Mouse (Mus musculus) heart, adult 18-20 months (tissue): ENCODE measurements around the gene Krt15. TPM values are rescaled to one million over a fixed set of nuclear protein-coding genes. Genes with fewer than 3 reads are reported as not detected.

ENCODE experiments used
- DNase-seq, 2 experiments: peaks; one replicate each; pipeline ENCODE4 v3.0.0; 2021 to 2022; ENCODE audit warnings: mixed read lengths in 1 of 2
- total RNA-seq, 2 experiments: library from RNA; stranded (reverse); gene quantifications; 2 replicates each; pipeline ENCODE4 v1.2.3; 2021

Gene Krt15
- total RNA-seq, 2 experiments from 2014 or later = 1.4 TPM; not detected in 1

DNA sequence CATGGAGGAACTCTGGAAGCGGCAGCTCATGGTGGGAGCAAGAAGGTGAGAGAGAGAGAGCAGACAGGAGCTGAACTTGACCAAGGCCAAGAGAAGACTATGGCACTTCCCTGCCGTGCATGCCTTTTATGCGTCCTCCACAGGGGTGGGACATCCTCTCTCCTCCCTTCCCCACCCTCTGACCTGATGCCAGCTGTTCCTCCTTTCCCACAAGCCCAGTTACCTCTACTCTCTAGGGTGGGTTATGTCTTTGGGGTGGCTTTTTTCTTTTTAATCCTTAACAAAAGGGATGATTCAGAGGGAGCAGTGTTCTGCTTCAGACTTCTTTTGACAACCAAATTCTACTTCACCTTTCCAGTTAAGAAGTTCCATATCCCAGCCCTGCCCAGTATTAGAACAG, 14.3 kb downstream of the Krt15 start, which contains the start of gene Krt13:
Gene Krt13, minus strand, starts transcription at position 101 of the 400 bp plus-strand sequence.
- DNase-seq = no peak

DNA sequence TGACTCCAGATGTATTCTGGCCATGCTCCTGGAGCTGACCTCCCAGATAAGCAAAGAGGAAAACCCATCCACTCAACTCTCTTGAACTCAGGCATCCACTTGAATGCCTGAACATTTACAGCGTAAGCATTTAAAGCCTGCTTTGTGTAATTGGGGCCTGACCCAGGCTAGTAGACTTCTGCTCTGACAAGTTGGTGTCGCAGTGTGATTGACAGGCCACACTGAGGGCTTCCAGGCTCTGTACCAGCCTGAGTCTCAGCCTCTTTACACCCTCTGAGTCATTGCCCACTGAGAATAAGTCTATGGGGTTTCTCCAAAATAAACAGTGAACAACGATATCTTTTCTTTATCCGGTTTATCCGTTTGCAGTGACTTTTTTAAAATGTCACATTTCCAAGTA, 15.4 kb downstream of the Krt15 start:
- no peak for DNase-seq

DNA sequence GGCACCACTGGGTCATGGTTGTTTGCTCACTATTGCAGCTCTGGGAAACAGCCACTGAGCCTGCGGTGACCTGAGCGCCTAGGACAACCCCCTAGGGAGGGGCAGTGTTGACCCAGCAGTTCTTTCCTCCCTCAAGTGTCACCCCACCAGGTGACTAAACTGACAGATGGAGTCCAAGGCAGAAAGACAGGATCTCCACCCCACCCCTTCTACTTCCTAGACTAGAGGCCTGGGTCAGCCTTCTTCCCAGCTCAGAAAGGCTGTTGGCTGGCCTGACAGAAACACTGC, 22.0 kb downstream of the Krt15 start:
- no peak for DNase-seq

- DNase-seq = no peak
These were observed 22.6 kb downstream of the Krt15 start for GRCm38 (mm10) chr11:100112935-100113741.

- no peak for DNase-seq
These were observed 30.1 kb downstream of the Krt15 start, which contains the start of gene Krt36 for GRCm38 (mm10) chr11:100105576-100106122. Krt36 (minus strand) TSS chr11:100105626.

DNA sequence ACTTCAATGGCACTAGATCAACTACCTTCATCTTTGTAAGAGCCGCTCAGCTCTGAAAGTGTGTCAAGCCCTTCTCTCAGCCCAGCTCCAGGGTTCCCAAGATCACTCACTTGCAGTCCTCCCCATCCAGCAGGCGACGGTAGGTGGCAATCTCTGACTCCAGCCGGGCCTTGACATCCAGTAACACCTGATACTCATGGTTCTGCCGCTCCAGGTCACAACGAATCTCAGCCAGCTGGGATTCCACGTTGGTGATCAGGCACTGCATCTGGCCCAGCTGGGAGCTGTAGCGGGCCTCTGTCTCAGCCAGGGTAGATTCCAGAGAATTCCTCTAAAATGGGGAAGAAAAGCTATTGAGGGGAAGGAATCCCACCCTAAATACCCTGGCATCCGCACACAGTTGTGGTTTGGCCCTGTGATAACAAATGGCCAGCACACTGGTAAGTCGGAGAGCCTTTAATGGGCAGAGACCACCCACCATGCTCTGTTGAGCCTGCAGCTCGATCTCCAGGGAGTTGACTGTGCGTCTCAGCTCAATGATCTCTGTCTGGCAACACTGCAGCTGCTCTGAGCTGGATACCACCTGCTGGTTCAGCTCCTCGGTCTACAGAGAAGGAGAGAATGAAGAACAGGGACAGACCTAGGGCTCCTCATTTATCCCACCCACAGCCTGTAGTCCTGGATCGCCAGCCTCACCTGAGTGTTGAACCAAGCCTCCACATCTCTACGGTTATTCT, 32.9 kb downstream of the Krt15 start:
- DNase-seq = no peak

DNA sequence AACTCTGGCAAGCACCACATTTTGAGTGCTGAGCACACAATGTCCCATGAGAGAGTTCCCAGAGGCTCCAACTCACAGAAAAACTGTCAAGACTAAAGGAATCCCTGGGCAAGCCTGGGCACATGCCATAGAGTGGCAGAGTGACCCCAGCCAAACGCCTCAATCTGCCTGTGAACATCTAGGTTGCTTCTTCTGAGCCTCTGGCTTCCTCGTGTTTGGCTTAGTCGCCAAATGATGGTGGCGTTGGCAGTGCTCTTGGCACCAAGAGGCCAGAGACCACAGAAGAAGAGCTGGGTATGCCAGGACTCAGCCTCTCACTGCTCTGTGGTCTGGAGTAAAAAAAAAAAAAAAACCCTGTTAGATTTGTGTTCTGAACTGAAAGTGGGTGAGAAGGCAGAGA, 35.3 kb downstream of the Krt15 start:
- no peak for DNase-seq

DNA sequence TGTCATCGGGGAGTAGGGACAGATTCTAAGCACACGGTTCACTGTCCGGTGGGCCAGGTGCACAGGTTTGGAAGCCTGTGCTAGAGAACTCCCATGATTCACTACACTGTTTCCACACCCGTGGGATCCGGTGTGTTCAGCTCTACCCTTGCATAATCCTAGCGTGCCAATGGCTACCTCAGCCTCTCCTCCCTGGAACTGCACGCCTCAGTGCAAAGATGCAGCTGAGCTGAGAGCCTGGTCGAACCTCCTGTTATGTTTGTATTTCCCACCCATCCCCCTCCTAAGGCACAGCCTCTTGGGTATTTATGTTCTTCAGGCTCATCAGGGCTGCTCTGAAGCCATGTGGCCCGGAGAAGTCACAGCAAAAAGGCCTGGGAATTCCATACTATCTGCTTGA, 37.9 kb downstream of the Krt15 start:
- no peak for DNase-seq

GRCm38 (mm10) chr11:100096141-100096540, 39.6 kb downstream of the Krt15 start, which contains the start of gene Krt35:
Krt35 (minus strand) TSS chr11:100096241.
- DNase-seq = no peak

DNA sequence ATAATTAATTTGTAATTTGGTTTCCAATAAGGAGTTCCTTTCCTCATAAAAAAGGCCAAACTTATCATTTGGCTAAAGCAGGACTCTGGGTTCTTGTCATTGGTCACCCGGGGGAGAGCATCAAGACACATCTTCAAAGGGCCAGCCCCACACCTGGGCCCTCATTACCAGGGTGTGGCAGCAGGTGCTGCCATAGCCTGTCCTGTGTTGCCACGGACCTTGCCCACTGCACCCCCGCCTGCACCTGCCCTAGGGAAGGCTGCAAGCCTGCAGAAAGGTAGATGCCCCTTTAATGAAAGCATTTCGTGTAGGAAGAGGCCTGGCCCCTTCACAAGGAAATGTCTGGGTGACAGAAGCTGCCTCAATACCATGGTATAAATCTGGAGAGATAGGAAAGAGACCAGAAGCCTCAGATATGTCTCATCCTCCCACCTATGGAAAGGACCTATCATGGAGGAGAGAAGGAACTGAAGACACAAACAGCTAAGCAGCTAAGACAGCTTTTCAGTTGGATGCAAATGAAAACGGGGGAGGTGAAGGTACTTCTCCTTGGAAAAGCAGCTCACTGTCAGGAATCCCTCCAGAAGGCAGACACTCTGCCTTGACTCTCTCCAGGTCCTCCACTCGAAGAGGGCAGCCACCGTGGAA, 47.2 kb downstream of the Krt15 start:
- DNase-seq = no peak

- DNase-seq = no peak
These were observed 47.9 kb downstream of the Krt15 start, which contains the start of gene Krt32 for GRCm38 (mm10) chr11:100087861-100088260. Krt32 (minus strand) TSS chr11:100088226.

Other genes starting within 250 kb of the Krt15 start
- not detected for gene Krtap31-1, start 228.0 kb downstream of the Krt15 start, total RNA-seq
- not detected for gene Gm11565, start 221.2 kb downstream of the Krt15 start, total RNA-seq
- gene Krtap31-2, start 199.6 kb downstream of the Krt15 start, total RNA-seq = not detected
- gene Krtap9-5, start 187.5 kb downstream of the Krt15 start, total RNA-seq = not detected
- not detected for gene Krtap29-1, start 156.9 kb downstream of the Krt15 start, total RNA-seq
- not detected for gene Krtap16-1, start 149.3 kb downstream of the Krt15 start, total RNA-seq
- not detected for gene Krtap17-1, start 141.9 kb downstream of the Krt15 start, total RNA-seq
- gene Krt33a, start 119.7 kb downstream of the Krt15 start, total RNA-seq = not detected
- not detected for gene Krt33b, start 106.1 kb downstream of the Krt15 start, total RNA-seq
- gene Krt34, start 94.4 kb downstream of the Krt15 start, total RNA-seq = not detected
- not detected for gene Krt31, start 85.4 kb downstream of the Krt15 start, total RNA-seq
- gene Krt32, start 47.7 kb downstream of the Krt15 start, total RNA-seq = not detected
- not detected for gene Krt35, start 39.7 kb downstream of the Krt15 start, total RNA-seq
- gene Krt36, start 30.3 kb downstream of the Krt15 start, total RNA-seq = not detected
- gene Krt13, start 14.4 kb downstream of the Krt15 start, total RNA-seq = not detected
- 1 to 10 TPM; 4.0 to 9.1 TPM for gene Krt19, start 12.7 kb upstream of the Krt15 start, total RNA-seq
- gene Krt9, start 57.3 kb upstream of the Krt15 start, total RNA-seq = not detected
- gene Krt14, start 71.6 kb upstream of the Krt15 start, total RNA-seq = not detected
- not detected for gene Krt16, start 113.0 kb upstream of the Krt15 start, total RNA-seq
- under 1 TPM in 1 of 2 experiments, not detected in 1; 0.31 TPM for gene Krt17, start 125.1 kb upstream of the Krt15 start, total RNA-seq
- not detected for gene Krt42, start 133.9 kb upstream of the Krt15 start, total RNA-seq
- gene Eif1, start 184.0 kb upstream of the Krt15 start, total RNA-seq = 1,000 to 10,000 TPM; 1,847 to 1,982 TPM
- gene Gast, start 198.5 kb upstream of the Krt15 start, total RNA-seq = not detected
- gene Hap1, start 220.2 kb upstream of the Krt15 start, total RNA-seq = 1 to 10 TPM; 1.8 to 1.9 TPM